Mouse (Mus musculus) left cerebral cortex, postnatal 25 days (tissue): ENCODE measurements around the gene 4930550C14Rik. TPM values are rescaled to one million over a fixed set of nuclear protein-coding genes. Genes with fewer than 3 reads are reported as not detected.

Experiments used
- DNase-seq, 2 experiments: peaks; one replicate each; pipeline ENCODE4 v3.0.0; 2022; ENCODE audit warnings: low spot score in 2 of 2, mixed read lengths in 1 of 2
- intact Hi-C: fragments of 180-260 bp; cut with DNase I; formaldehyde crosslinking; loops from one replicate; pipeline ENCODE4 v1.15.1; 2025
- microRNA-seq, 2 experiments: library from miRNA; unstranded; fragments of <30 nt; microRNA quantifications; one replicate each; pipeline ENCODE4 v1.2.0; 2022
- total RNA-seq, 2 experiments: library from RNA; stranded (reverse); gene quantifications; 2 replicates each; pipeline ENCODE4 v1.2.3; 2021

4930550C14Rik gene
- total RNA-seq, 2 experiments from 2014 or later = 0.32 to 0.57 TPM

DNA sequence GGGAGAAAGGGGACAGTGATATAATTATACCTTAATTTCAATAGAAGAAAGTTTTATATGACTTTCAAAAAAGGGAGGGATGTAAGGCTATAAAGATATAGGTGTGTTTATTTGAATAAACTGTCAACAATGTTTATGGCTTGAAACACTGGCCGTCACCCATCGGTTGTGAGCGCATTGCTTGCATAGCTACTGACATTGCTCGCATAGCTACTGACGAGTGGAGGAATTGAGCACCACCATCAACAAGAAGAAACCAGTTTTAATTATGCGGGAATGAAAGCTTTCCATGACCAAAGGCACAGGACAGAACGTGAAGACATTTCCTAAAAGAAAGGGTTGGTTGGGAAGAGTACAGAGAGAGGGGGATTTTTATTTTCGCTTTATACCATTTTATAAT lies 979 bp upstream of the 4930550C14Rik start:
- no peak for DNase-seq
- intact Hi-C loops = no loop called here

DNA sequence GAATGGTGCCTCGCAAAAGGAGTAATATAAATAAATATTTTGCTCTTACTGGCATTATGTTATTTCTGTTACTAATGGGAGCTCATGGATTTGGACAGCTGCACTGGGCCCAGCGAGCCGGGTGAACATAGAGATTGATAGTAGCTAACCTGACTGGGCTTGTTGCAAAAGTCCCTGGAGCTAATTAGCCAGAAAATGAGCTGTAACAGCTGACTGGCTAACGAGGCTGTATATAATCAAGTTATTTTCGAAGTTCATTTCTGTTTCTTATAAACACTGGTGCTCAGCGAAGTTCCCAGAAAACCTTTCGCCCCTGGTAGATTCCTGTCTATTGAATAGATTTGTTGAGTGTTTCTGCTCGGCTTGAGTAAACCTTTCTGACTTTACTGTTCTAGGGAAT lies 866 bp downstream of the 4930550C14Rik start:
- no peak for DNase-seq
- intact Hi-C loops = no loop called here

DNA sequence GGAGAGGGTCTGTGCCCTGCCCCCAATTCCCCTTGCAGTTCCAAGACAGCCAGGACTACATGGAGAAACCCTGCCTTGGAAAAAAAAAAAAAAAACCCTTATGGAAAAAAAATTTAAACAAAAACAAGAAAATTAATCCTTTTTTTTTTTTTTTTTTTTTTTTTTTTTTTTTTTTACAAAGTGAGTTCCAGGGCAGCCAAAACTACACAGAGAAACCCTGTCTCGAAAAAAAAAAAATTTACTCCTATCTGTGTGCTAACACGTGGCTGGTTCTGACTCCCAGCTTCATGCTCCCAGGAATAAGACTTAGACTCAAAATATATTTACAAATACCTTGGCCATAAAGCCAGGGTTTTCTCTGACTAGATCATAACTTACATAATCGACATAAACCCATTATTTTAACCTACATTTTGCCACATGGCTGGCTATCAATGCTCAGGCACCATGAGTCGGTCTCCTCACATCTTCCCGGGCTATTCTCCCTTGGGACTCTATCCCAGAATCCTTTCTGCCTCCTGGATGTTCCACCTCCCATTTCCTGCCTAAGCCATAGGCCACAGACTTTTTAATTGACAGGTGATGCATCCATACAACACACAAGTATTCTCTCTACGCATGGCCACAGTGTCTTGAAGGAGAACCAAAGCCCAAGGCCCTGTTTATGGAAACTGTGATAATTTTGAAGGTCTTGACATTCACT lies 2.1 kb downstream of the 4930550C14Rik start:
- peak in 1 of 2 experiments; percentile 11 for DNase-seq
- intact Hi-C loops = no loop called here

DNA sequence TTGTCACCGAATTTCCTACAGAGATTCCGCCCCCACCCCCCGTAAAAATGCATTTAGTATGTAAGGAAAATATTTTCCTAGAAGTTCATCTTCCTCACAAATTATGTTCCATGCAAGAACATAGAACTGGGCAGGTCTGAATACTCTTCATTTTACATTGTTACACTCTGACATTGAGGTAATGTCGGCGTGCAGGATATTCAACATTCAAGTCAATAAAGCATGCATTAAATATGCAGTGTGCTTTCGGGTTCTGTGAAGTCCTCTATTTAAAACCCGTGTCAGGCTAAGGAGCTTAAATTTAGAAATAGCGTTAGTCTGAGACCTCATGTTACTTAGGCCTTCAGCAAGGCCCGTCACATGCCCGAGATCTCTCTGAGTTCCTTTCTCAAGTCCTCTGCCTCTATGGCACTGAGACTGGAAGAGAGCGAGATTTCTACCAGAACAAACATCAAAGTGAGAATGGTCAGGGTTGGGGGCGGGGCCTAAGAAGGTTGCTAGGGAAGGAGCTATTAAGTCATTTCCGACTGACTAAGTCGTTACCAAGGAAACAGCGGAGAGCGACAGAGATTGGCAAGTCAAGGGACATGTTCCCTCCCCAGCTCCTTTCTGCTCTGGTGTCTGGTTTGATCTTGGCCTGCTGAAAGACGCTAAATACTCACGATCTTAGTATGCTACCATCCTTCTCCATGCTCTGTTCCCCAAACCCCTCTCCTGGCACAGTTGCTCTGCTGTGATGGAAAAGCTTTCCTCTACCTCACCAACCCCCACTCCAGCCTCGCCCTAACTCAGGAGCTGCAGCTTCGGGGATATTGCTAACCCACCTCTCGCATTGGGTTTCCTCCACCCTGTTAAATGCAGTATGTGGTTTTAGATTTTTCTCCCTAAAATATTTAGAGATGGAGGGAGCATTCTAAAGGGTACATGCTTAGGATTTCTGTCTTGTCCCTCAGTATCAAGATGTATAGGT lies 2.9 kb downstream of the 4930550C14Rik start:
- intact Hi-C loops = no loop called here
- DNase-seq = peak; percentile 66 to 71

DNA sequence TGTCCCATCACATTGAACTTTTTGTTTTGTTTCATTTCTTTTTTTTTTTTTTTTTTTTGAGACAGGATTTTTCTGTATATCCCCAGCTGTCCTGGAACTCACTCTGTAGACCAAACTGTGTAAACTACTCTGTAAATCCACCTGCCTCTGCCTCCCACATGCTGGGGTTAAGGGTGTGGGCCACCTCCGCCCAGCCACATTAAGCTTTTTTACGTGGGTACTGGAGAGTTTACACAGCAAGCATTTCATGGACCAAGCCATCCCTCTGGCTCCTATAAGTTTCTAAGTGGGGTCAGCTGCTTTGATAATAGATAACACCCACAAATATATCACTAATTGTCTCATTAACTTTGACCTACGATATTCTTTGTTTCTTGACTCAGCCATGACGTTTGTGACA lies 6.4 kb downstream of the 4930550C14Rik start:
- no peak for DNase-seq
- intact Hi-C loops = no loop called here

DNA sequence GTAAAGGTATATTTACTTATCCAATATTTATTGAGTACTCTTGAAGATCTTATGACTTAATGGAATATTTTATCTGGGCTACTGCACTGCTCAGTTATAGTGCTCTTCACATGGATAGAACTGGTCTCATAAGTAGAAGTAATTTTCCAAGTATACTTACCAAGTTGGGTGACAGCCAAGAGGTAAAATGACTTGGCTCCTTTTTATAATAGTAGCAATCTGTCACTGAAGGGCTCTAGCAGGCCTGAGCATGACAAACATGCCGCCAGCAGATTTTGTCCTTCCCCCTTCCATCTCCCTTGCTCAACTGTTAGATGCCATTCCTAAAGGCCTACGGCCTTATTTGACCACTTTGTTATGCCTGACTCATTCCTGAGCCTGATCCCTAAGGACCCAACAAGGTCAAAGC lies 6.8 kb downstream of the 4930550C14Rik start:
- DNase-seq = no peak
- intact Hi-C loops = no loop called here

DNA sequence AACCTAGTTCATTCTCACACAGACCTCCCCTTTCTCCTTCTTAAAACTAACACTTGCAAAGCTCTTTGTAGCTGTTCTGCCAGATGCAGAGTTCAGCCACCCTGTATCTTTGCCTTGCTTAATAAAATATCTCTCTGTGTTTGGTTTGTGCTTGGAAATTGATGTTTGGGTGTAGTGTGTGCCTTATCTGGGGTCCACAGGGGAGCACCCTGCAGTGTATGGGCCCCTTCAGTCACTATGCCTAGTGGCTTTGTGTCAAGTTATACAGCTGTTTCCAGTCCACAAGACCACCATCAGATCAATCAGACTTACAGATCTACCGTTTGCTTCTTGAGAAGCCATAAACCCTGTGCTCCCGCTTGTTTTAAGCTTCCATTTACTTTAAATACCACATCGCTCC lies 7.3 kb downstream of the 4930550C14Rik start:
- no peak for DNase-seq
- intact Hi-C loops = no loop called here

DNA sequence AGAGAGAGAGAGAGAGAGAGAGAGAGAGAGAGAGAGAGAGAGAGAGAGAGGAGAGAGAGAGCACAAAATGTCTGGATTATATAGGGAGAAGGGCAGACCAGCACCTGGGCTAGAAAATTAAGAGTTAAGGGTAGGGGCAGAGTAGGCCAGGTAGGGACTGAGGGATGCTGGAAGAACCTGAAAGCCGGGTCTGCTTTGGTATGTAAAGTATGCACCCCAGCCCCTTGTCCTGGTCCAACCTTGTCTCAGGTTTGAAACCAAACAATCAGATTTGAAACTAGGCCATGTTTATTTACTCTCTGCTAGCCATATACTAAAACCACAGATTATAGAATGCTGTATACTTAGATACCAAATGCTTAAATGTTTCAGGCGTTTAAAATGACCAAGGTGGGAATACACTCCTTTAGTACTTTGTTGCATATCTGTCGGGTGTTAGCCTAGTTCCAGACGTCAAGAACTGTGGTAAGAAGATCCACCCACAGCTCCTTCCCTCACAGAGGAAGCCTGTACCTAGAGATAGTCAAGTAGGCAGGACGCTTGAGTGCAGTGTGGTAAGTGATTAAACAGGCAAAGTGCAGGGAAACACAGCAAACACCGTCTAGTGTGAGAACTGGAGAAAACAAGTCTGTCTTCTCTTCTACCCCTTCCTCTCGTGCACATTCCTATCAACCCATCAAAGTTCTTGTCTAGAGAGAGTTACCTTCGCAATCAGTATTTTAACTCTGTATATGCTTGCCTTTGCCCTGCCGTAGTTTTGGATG lies 20.2 kb downstream of the 4930550C14Rik start:
- peak in 1 of 2 experiments; percentile 34 for DNase-seq
- intact Hi-C loops = no loop called here

DNA sequence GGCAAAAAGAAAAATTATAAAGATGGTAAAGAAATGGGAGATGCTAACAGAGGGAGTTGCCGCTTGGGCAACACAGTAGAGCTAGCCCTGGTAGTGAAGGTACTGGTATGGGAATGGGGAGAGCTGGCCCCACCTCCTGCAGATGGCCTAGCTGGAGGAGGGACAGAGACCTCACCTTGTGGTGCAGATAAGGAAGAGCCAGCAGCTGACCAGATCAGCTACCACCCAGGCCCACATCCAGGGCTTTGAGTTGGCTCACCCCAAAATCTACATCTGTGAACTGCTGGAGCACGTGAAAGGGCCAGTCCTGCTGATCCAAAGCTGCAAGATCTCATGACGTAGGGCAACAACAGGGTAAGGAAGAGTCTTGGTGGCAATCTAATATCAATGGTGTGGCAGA lies 24.6 kb downstream of the 4930550C14Rik start:
- intact Hi-C loops = no loop called here
- no peak for DNase-seq

DNA sequence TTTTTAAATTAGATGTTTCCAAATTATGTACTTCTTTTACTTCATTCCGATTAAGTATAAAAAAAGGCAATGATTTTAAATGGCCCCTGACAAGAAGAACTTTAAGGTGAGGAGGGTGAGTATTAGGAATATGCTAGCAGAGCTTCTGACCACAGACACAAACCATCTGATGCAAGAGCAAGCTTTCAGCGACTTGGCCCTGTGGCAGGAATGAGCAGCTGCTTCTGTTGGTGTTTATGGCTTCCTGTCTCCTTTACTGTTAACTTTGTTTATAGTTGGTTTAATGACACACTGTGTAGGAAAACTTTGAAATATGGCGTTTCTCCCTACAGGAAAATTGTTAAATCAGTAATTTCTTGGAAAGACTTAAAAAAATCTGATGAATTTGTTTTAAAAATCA lies 25.5 kb downstream of the 4930550C14Rik start:
- DNase-seq = no peak
- intact Hi-C loops = no loop called here

DNA sequence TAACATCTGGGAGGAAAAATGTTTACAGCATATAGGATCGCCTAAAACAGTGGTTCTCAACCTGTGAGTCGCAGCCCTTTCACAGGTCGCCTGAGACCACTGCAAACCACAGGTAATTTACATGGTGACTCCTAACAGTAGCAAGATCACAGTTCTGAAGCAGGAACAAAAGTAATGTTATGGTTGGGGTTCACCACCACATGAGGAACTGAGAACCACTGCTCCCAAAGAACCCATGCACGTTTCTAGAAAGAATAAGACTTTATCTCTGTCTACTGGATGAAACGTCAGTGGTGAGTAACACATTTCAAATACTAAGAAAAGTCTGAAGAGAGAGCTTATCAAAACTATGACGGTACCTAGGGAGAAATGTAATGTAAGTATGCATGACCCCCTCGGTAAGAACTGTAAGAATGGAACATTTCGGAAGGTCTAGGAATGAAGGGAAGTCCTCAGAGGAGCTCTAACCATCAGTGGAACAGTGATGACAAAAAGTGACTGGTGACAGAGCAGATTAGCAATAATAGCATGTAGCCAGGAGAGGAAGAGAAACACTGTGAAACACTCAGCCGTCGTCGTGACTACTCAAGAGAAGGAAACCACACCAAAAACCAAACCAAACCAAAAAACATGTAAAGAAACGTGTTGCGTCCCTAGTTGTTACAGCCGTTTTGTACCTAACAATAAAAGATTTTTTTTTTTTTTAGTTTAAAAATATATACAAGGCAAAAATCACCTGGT lies 33.9 kb downstream of the 4930550C14Rik start:
- DNase-seq = no peak
- intact Hi-C loops = no loop called here

DNA sequence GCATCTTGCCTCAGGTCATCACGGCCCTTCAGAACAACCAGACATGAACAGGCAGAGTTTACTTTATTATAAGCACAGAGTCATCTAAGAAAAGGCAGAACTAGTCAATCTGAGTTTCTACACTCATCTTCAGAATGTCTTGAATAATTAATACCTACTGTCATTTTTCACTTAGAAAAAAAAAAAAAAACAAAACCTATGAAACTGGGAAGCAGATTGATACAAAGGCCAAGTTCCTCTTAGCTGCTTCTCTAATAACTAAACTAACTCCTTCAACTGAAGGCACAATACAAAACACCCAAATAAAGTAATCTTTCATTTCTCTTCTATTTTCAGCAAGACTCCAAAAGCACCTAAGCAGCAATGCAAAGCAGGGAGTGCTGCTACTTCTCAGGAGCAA lies 48.5 kb downstream of the 4930550C14Rik start:
- intact Hi-C loops = no loop called here
- no peak for DNase-seq

DNA sequence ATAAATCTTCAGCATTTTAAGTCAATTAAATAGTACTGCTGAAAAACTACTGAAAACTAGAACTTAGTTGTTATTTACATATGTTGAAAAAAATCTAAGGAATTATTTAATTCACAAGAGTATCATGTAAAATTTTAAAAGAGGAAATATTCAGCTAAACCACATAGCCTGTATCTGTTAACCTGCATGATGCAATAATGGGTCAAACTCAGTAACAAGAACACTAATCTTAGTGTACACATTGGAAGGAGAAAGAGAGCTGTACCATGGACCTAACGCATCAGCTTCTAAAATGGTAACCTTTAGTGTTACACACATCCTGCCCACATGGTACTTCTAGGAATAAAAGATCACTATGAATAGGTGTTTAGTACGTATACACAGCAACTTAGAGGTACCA lies 49.9 kb downstream of the 4930550C14Rik start:
- intact Hi-C loops = no loop called here
- no peak for DNase-seq

DNA sequence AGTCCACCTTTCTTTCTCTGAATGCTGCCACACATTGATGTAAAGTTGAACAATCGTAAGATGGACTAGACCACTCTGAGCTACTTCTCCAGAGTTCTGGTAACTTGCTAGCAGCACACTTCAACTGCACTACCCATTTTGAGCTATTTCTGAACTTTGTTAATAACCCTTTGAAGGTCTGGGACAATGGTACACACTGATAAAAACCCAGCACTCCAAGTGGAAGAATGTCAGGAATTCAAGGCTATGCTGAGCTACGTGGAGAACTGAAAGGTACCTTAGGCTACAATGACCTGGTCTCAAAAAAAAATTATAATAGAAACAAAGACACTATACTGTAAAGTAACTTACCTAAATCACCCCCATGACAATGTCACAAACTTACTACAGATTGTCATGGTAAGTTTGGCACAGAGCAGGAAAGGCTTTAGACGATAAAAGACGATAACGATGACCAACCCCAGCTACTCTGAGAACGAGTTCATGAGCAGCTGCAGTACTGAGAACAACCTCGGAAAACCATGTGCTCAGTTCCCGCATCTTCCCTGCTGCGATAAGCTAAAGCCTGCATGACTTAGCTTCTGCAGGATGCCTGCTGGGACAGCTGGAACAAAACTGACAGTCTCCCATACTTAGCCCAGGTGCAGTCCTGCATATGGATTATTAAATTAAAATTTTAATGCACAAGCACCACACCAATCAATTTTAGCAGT lies 70.8 kb downstream of the 4930550C14Rik start:
- DNase-seq = no peak
- intact Hi-C loops = no loop called here

Small RNA genes lying within 50 kb of the gene (microRNA-seq; reads per million reads assigned to microRNA genes)
- gene Mir130c = 0 reads per million in 2 experiments

Other genes starting within 250 kb of the 4930550C14Rik start
- 10 to 100 TPM; 21.7 to 22.1 TPM for gene Ddx10, start 154.3 kb upstream of the 4930550C14Rik start, total RNA-seq
- gene Exph5, start 100.7 kb upstream of the 4930550C14Rik start, total RNA-seq = 10 to 100 TPM; 26.1 to 27.9 TPM
- 1 to 10 TPM; 6.8 to 7.2 TPM for gene Kdelc2, start 18.3 kb upstream of the 4930550C14Rik start, total RNA-seq
- 10 to 100 TPM; 15.3 to 16.8 TPM for gene Atm, start 134.4 kb downstream of the 4930550C14Rik start, total RNA-seq
- gene Npat, start 134.7 kb downstream of the 4930550C14Rik start, total RNA-seq = 10 to 100 TPM; 17.5 to 20.4 TPM
- gene Acat1, start 208.1 kb downstream of the 4930550C14Rik start, total RNA-seq = 10 to 100 TPM; 61.8 TPM